Mouse (Mus musculus): Measurements from ENCODE around the gene Llgl2. TPM values are rescaled to one million over a fixed set of nuclear protein-coding genes. Genes with fewer than 3 reads are reported as not detected.

The Llgl2 gene
- polyA plus RNA-seq, 1 experiment, result 2.5 TPM

DNA sequence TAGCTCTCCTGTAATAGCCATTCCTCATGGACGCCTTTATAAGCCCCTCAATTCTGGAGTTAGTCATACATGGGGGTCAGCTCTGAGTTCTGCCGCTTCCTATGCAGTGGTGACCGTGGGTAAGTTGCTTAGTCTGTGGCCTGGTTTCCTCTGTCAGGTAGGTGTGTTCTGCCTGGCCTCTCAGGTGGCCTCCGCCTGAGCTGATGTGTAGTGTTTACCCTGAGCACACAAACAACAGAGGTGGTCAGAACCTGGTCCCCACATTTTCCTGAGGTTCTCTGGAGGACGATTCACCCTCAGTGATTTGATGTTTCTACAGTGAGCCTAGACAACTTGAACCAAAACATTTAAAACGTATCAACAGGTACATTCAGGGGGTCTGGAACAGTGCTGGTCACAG is 8.2 kb downstream of the Llgl2 start:
- Histone ChIP-seq H3K4me1 (ENCODE audit: control insufficient read depth, insufficient read depth, low read length) (no peaks in the 10 kb centered on the region), H3K4me3 (replicated peaks; ENCODE audit: insufficient read depth, low read depth, low read length) (no peak overlapping the region), H3K27me3 (ENCODE audit: control insufficient read depth, insufficient read depth, low read length) (0 out of 2 replicates have a peak, but pooled peaks cover 2% of the 10 kb centered on the region), H3K27ac (ENCODE audit: insufficient read depth, low read length) (no peak overlapping the region)
- DNase-seq, result no peak
- WGBS, result 79% methylated on average over 6 of the region's 6 CpGs
- TF ChIP-seq POLR2A (IDR thresholded peaks at IDR 0.05; ENCODE audit: borderline replicate concordance, insufficient read depth, low read length) (no peak), CTCF (IDR thresholded peaks at IDR 0.05; ENCODE audit: borderline replicate concordance, insufficient read depth, low read depth, low read length) (no peak)

- H3K4me3 ChIP-seq (replicated peaks; ENCODE audit: insufficient read depth, low read depth, low read length), result no peak overlapping the region
- 0 out of 2 replicates have a peak, but pooled peaks cover 2% of the 10 kb centered on the region for H3K27me3 ChIP-seq (ENCODE audit: control insufficient read depth, insufficient read depth, low read length)
- no peaks in the 10 kb centered on the region for H3K4me1 ChIP-seq (ENCODE audit: control insufficient read depth, insufficient read depth, low read length)
- no peak for TF ChIP-seq CTCF (IDR thresholded peaks at IDR 0.05; ENCODE audit: borderline replicate concordance, insufficient read depth, low read depth, low read length)
- no peak for TF ChIP-seq POLR2A (IDR thresholded peaks at IDR 0.05; ENCODE audit: borderline replicate concordance, insufficient read depth, low read length)
- no peak overlapping the region for H3K27ac ChIP-seq (ENCODE audit: insufficient read depth, low read length)
- DNase-seq, result no peak
- WGBS, result 40% methylated on average over 8 of the region's 8 CpGs
Observed at GRCm38 (mm10) chr11:115832523-115832922, 8.7 kb downstream of the Llgl2 start.

GRCm38 (mm10) chr11:115833021-115833513 is 9.2 kb downstream of the Llgl2 start:
- 0 out of 2 replicates have a peak, but pooled peaks cover 2% of the 10 kb centered on the region for H3K27me3 ChIP-seq (ENCODE audit: control insufficient read depth, insufficient read depth, low read length)
- H3K4me1 ChIP-seq (ENCODE audit: control insufficient read depth, insufficient read depth, low read length), result no peaks in the 10 kb centered on the region
- no peak overlapping the region for H3K27ac ChIP-seq (ENCODE audit: insufficient read depth, low read length)
- no peak for TF ChIP-seq CTCF (IDR thresholded peaks at IDR 0.05; ENCODE audit: borderline replicate concordance, insufficient read depth, low read depth, low read length)
- 50% methylated on average over 8 of the region's 8 CpGs for WGBS
- no peak for DNase-seq
- H3K4me3 ChIP-seq (replicated peaks; ENCODE audit: insufficient read depth, low read depth, low read length), result no peak overlapping the region

DNA sequence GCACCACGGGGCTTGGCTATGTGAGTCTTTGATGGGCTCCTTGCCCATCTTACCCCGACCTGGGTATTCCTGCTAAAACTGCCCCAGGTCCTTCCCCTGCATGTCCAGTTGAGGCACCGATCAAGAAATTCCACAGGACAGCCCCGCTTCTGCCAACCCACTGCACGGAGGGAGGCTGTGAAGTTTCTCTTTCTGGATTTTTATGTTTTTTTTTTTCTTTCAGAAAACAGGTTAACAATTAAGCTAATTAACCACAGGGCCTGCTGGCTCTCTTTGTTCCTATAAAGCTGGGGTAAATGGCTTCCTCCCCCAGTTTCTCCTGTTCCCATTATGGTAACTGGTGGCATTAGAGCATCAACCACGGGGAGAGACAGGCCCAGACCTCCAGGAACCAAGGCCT is 10.2 kb downstream of the Llgl2 start:
- H3K27me3 ChIP-seq (ENCODE audit: control insufficient read depth, insufficient read depth, low read length), result no peaks in the 10 kb centered on the region
- H3K4me3 ChIP-seq (replicated peaks; ENCODE audit: insufficient read depth, low read depth, low read length), result no peak overlapping the region
- no peak for DNase-seq
- no peak overlapping the region for H3K27ac ChIP-seq (ENCODE audit: insufficient read depth, low read length)
- WGBS, result 84% methylated on average over 6 of the region's 6 CpGs
- TF ChIP-seq CTCF (IDR thresholded peaks at IDR 0.05; ENCODE audit: borderline replicate concordance, insufficient read depth, low read depth, low read length) (no peak), POLR2A (IDR thresholded peaks at IDR 0.05; ENCODE audit: borderline replicate concordance, insufficient read depth, low read length) (no peak)
- no peaks in the 10 kb centered on the region for H3K4me1 ChIP-seq (ENCODE audit: control insufficient read depth, insufficient read depth, low read length)

DNA sequence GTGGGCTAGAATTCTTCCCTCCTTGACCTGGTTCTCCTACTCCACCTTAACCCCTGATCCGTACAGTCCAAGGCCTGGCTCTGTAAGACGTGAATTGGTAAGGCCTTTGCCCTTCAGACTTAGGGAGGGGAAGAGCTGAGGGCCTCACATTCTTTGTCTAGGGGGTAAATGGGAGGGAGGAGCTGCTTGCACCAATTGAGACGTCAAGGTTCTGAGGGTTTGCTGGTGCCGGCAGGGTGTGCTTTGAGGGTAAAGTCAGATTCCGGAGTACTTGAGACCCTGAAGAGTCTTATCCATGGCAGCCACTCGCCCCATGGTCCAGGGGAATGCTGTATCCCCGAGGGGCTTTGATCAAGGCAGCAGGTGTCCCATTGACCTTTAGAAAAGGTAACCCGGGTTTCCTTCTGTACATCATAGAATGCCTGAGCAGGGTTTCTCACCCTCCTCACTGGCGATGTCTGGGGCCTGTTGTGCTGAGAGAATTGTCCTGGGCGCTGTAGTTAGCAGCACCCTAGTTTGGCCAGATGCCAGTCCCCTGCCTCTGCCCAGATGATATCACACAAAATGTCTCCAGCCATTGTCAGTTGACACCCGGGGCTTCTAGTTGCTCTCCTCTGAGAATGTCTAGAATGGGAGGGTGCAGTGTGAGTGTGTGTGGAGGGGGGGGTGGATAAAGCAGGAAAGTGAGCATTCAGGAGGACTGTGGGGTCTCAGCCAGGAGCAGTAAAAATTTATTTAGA is 13.0 kb downstream of the Llgl2 start:
- no peak overlapping the region for H3K4me3 ChIP-seq (replicated peaks; ENCODE audit: insufficient read depth, low read depth, low read length)
- WGBS, result 40% methylated on average over 11 of the region's 11 CpGs
- DNase-seq, result no peak
- H3K27ac ChIP-seq (ENCODE audit: insufficient read depth, low read length), result no peak overlapping the region
- no peaks in the 10 kb centered on the region for H3K4me1 ChIP-seq (ENCODE audit: control insufficient read depth, insufficient read depth, low read length)
- no peaks in the 10 kb centered on the region for H3K27me3 ChIP-seq (ENCODE audit: control insufficient read depth, insufficient read depth, low read length)
- TF ChIP-seq POLR2A (IDR thresholded peaks at IDR 0.05; ENCODE audit: borderline replicate concordance, insufficient read depth, low read length) (no peak), CTCF (IDR thresholded peaks at IDR 0.05; ENCODE audit: borderline replicate concordance, insufficient read depth, low read depth, low read length) (no peak)

- H3K4me3 ChIP-seq (replicated peaks; ENCODE audit: insufficient read depth, low read depth, low read length), result no peak overlapping the region
- DNase-seq, result no peak
- TF ChIP-seq CTCF (IDR thresholded peaks at IDR 0.05; ENCODE audit: borderline replicate concordance, insufficient read depth, low read depth, low read length) (no peak), POLR2A (IDR thresholded peaks at IDR 0.05; ENCODE audit: borderline replicate concordance, insufficient read depth, low read length) (no peak)
- H3K4me1 ChIP-seq (ENCODE audit: control insufficient read depth, insufficient read depth, low read length), result no peaks in the 10 kb centered on the region
- WGBS, result 89% methylated on average over 22 of the region's 22 CpGs
- H3K27me3 ChIP-seq (ENCODE audit: control insufficient read depth, insufficient read depth, low read length), result no peaks in the 10 kb centered on the region
- no peak overlapping the region for H3K27ac ChIP-seq (ENCODE audit: insufficient read depth, low read length)
Observed at GRCm38 (mm10) chr11:115837606-115838345, 13.9 kb downstream of the Llgl2 start.

- Histone ChIP-seq H3K27me3 (ENCODE audit: control insufficient read depth, insufficient read depth, low read length) (no peaks in the 10 kb centered on the region), H3K27ac (ENCODE audit: insufficient read depth, low read length) (no peak overlapping the region), H3K4me1 (ENCODE audit: control insufficient read depth, insufficient read depth, low read length) (no peaks in the 10 kb centered on the region), H3K4me3 (replicated peaks; ENCODE audit: insufficient read depth, low read depth, low read length) (no peak overlapping the region)
- no peak for TF ChIP-seq CTCF (IDR thresholded peaks at IDR 0.05; ENCODE audit: borderline replicate concordance, insufficient read depth, low read depth, low read length)
- no peak for TF ChIP-seq POLR2A (IDR thresholded peaks at IDR 0.05; ENCODE audit: borderline replicate concordance, insufficient read depth, low read length)
- WGBS, result 65% methylated on average over 4 of the region's 4 CpGs
- no peak for DNase-seq
Observed at GRCm38 (mm10) chr11:115838895-115839311, 15.1 kb downstream of the Llgl2 start.
